Mouse (Mus musculus) midbrain, embryonic 11.5 days (tissue): ENCODE results near the gene Tmem204. TPM values are rescaled to one million over a fixed set of nuclear protein-coding genes. Genes with fewer than 3 reads are reported as not detected.

Experiments used
- ATAC-seq: fragments of 200-750 bp; cut with Nextera tagmentation; 2 replicates; pipeline ENCODE4 v1.8.0; 2017; ENCODE audit warnings: moderate TSS enrichment, moderate library complexity; ENCODE audit not compliant: low FRiP score
- DNase-seq: peaks from one replicate; pipeline ENCODE4 v3.0.0; 2015; ENCODE audit warnings: low spot score; ENCODE audit errors: missing footprints
- H3K27ac ChIP-seq: fragments of 300-500 bp; sonication (generic); 2 replicates; pipeline ENCODE4 v1.5.1; 2014; ENCODE audit warnings: low read depth, low read length
- H3K27me3 ChIP-seq: fragments of 300-500 bp; sonication (generic); 2 replicates; pipeline ENCODE4 v1.6.1; 2014; ENCODE audit warnings: mild to moderate bottlenecking, low read length, moderate library complexity, mixed read lengths; ENCODE audit not compliant: control insufficient read depth, insufficient read depth
- H3K36me3 ChIP-seq: fragments of 300-500 bp; sonication (generic); 2 replicates; pipeline ENCODE4 v1.6.1; 2014; ENCODE audit warnings: mild to moderate bottlenecking, low read length, moderate library complexity, mixed read lengths; ENCODE audit not compliant: control insufficient read depth, insufficient read depth
- H3K4me1 ChIP-seq: fragments of 300-500 bp; sonication (generic); 2 replicates; pipeline ENCODE4 v1.6.1; 2014; ENCODE audit warnings: low read length; ENCODE audit not compliant: control insufficient read depth, insufficient read depth
- H3K4me2 ChIP-seq: fragments of 300-500 bp; sonication (generic); 2 replicates; pipeline ENCODE4 v1.6.1; 2014; ENCODE audit warnings: mild to moderate bottlenecking, moderate library complexity
- H3K4me3 ChIP-seq: fragments of 300-500 bp; sonication (generic); 2 replicates; pipeline ENCODE4 v1.5.1; 2014; ENCODE audit warnings: low read depth, low read length
- H3K9ac ChIP-seq: fragments of 300-500 bp; sonication (generic); 2 replicates; pipeline ENCODE4 v1.6.1; 2014; ENCODE audit warnings: low read length
- H3K9me3 ChIP-seq: fragments of 300-500 bp; sonication (generic); 2 replicates; pipeline ENCODE4 v1.6.1; 2016; ENCODE audit warnings: low read length; ENCODE audit not compliant: control insufficient read depth
- WGBS: fragments of 180-500 bp; shearing (Covaris S2); extraction: QIAGEN DNeasy Blood & Tissue Kit; methylation state at CpG from one replicate; pipeline ENCODE4 v1.1.7; 2014; 5-methylcytosine and 5-hydroxymethylcytosine counted together
- polyA plus RNA-seq: library from polyadenylated mRNA; unstranded; fragments of >200 nt; fragmentation: Nextera tagmentation; extraction: Ambion mirVana; gene quantifications from 2 replicates; pipeline ENCODE4 v1.2.1, GENCODE M21; 2014

Tmem204 gene
- polyA plus RNA-seq, 1 experiment from 2014 or later: 10.4 TPM

DNA sequence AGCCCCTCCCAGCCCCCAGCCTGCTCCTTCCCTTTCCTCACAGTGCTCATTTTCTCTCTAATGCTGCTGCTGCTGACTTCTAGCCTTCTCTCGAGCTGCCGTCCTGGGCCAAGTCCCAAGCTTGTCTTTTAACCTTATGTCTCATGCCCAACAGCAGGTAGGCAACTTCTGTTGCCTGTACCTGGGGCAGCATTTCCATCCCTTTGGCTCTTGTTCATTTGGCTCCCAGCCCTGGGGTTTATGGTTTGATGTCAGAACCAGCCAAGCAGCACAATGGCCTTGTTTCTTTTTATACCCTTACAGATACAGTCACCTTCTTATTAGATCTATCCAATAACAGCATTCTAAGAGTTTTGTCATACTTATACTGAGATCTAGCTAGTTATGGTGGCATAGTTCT is 12.8 kb upstream of the Tmem204 start:
- peaks cover 17% of the 10 kb centered on the region for H3K36me3 ChIP-seq
- H3K9me3 ChIP-seq: no peaks in the 10 kb centered on the region
- ATAC-seq (no peak), DNase-seq (no peak)
- no peaks in the 10 kb centered on the region for H3K27me3 ChIP-seq
- no peak overlapping the region for H3K4me3 ChIP-seq
- H3K9ac ChIP-seq: no peak overlapping the region
- no peaks in the 10 kb centered on the region for H3K4me1 ChIP-seq
- H3K4me2 ChIP-seq: no peak overlapping the region
- H3K27ac ChIP-seq: no peak overlapping the region
- WGBS: 91% methylated on average over 2 of the region's 2 CpGs

DNA sequence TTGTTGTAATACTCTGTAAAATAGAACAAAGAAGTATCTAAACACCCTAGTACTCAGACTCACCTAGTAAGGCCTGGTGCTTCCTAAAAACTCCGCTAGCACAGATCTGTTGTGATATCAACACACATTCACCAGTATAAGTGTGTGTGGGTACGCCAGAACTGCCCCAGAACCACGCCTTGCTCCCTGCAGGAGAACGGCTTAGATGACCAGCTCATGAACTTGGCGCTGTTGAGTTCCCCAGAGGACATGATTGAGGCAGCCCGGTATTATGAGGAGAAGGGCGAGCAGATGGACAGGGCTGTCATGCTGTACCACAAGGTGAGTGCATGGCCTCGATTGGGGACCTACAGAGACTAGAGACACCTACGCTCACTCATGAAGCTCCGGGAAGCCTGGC is 7.1 kb upstream of the Tmem204 start:
- WGBS: 95% methylated on average over 10 of the region's 10 CpGs
- H3K27me3 ChIP-seq: no peaks in the 10 kb centered on the region
- no peak overlapping the region for H3K27ac ChIP-seq

DNA sequence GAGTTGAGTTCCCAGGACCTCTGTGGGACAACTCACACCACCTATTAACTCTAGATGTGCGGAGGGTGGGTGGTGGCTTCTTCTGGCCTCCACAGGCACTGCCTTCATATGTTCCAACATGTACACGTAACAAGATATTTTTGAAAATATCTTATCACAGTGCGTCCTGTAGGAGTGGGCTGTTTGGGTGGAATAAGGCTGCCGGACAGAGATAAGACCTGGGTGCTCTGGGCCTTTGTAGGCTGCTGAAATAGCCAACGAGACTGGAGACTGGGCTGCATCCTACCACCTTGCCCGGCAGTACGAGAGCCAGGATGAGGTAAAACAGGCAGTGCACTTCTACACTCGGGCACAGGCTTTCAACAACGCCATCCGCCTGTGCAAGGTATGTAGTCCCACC is 5.8 kb upstream of the Tmem204 start:
- Histone ChIP-seq H3K4me2 (no peak overlapping the region), H3K36me3 (no peaks in the 10 kb centered on the region), H3K4me3 (no peak overlapping the region), H3K27me3 (no peaks in the 10 kb centered on the region), H3K9ac (no peak overlapping the region), H3K9me3 (no peaks in the 10 kb centered on the region), H3K4me1 (no peaks in the 10 kb centered on the region), H3K27ac (no peak overlapping the region)
- WGBS: 92% methylated on average over 10 of the region's 10 CpGs
- DNase-seq: no peak
- ATAC-seq: no peak

More for the DNA sequence above, 7.1 kb upstream of the Tmem204 start:
- no peaks in the 10 kb centered on the region for H3K4me1 ChIP-seq
- no peak overlapping the region for H3K9ac ChIP-seq
- ATAC-seq: no peak
- no peaks in the 10 kb centered on the region for H3K36me3 ChIP-seq
- H3K4me3 ChIP-seq: no peak overlapping the region
- DNase-seq: no peak
- no peak overlapping the region for H3K4me2 ChIP-seq
- no peaks in the 10 kb centered on the region for H3K9me3 ChIP-seq

DNA sequence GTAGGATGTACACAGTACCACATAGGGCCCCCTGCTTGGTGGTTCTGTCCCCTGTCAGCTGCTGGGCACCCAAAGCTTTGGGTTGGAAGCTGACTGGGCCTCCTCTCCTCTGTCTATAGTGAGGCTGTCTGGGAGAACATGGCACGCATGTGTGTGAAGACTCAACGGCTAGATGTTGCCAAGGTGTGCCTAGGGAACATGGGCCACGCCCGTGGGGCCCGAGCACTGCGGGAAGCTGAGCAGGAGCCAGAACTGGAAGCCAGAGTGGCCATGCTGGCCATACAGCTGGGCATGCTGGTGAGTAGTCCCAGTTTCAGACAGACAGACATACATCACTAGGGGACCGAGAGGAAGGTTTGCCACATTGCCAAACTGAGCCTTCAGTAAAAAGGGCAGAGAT is 3.3 kb upstream of the Tmem204 start:
- Histone ChIP-seq H3K4me2 (no peak overlapping the region), H3K27ac (no peak overlapping the region), H3K4me3 (no peak overlapping the region), H3K9me3 (no peaks in the 10 kb centered on the region), H3K9ac (no peak overlapping the region), H3K27me3 (no peaks in the 10 kb centered on the region), H3K36me3 (no peaks in the 10 kb centered on the region), H3K4me1 (no peaks in the 10 kb centered on the region)
- no peak for DNase-seq
- 94% methylated on average over 7 of the region's 7 CpGs for WGBS
- ATAC-seq: no peak

DNA sequence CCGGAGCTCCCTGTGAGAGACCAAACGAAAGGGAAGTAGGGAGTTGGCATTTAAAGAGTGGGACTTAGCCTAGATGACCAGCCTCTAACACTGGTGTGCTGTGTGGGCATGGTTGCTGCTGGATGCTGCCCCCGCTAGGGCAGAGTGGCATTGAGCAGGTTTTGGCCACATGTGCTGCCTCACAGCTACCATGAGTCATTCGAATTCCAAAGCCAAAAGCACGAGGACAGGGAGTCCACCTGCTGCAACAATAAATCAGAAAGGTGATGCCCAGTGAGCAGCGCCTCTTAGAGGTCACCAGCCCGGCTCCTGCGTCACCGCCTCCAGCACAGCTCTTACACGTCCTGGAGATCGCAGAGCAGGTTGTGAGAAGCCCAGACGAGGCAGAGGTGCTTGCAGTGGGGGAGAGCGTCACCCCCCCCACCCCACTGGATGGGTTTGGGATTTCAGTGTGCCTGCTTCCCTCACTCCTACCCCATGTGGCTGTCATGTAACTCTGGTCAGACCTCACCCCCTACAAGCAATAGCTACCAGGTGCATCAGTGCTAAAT is 1.5 kb upstream of the Tmem204 start:
- Histone ChIP-seq H3K36me3 (no peaks in the 10 kb centered on the region), H3K4me2 (no peak overlapping the region), H3K27me3 (no peaks in the 10 kb centered on the region), H3K4me1 (no peaks in the 10 kb centered on the region), H3K9ac (no peak overlapping the region), H3K27ac (no peak overlapping the region), H3K9me3 (no peaks in the 10 kb centered on the region), H3K4me3 (no peak overlapping the region)
- WGBS: 80% methylated on average over 13 of the region's 13 CpGs
- DNase-seq (no peak), ATAC-seq (no peak)

DNA sequence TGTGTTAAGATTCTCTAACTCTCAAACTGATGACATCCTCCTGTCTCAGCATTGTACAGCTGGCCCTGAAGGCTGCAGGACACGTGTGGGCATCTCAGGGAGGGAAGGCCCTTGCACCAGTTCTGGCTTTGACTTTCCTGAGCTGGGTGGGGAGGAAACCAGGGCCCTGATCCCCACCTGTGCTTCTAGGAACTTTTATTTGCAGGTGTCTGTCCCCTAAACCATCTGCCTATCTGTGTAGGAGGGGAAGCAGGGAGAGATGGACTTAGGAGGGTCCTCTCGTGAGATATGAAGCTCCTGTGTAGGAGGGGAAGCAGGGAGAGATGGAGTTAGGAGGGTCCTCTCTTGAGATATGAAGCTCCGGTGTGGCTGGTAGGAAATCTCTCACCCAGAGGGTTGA is 504 bp downstream of the Tmem204 start:
- Histone ChIP-seq H3K4me1 (no peaks in the 10 kb centered on the region), H3K27ac (no peak overlapping the region), H3K9me3 (no peaks in the 10 kb centered on the region), H3K36me3 (no peaks in the 10 kb centered on the region), H3K4me3 (no peak overlapping the region), H3K27me3 (no peaks in the 10 kb centered on the region), H3K9ac (no peak overlapping the region), H3K4me2 (no peak overlapping the region)
- ATAC-seq (no peak), DNase-seq (no peak)
- WGBS: 55% methylated on average over 3 of the region's 3 CpGs

DNA sequence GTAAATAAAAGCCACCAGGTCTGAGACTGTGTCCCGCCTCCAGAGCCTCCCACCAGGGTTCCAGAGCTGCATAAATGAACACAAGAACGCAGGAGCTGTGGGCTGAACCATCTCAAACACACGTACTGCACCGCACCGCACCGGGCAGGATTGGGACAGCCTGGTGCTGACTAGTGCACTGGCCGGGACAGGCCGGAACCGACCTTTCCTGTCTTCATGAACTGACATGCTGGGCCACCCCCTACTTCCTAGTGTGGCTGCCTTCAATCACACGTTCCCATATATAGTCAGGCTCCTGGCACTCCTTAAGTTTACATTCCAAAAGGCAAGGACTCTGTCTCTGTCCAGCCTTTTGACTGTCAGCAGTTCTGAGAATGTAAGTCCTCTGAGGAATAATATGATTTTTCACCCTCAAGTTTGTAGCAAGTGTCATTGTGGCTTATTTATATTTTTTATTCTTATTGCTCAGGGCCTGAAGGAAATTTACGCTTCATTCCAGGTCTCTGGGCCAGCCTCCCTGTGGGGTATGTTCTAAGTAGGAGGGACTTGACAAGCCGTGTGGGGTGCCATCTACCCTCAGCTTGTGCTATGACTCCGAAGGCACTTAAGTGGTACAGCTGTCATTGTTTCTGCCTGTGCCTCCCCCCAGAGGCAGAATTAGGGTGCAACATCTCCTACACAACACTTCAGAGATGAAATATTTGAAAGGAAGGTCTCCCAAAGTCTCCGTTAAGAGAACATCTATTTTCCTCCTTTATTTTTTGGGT is 1.1 kb downstream of the Tmem204 start:
- WGBS: 78% methylated on average over 14 of the region's 14 CpGs
- Histone ChIP-seq H3K9me3 (no peaks in the 10 kb centered on the region), H3K4me1 (no peaks in the 10 kb centered on the region), H3K4me2 (no peak overlapping the region), H3K4me3 (no peak overlapping the region), H3K27me3 (no peaks in the 10 kb centered on the region), H3K36me3 (no peaks in the 10 kb centered on the region), H3K9ac (no peak overlapping the region), H3K27ac (no peak overlapping the region)
- ATAC-seq: no peak
- no peak for DNase-seq

DNA sequence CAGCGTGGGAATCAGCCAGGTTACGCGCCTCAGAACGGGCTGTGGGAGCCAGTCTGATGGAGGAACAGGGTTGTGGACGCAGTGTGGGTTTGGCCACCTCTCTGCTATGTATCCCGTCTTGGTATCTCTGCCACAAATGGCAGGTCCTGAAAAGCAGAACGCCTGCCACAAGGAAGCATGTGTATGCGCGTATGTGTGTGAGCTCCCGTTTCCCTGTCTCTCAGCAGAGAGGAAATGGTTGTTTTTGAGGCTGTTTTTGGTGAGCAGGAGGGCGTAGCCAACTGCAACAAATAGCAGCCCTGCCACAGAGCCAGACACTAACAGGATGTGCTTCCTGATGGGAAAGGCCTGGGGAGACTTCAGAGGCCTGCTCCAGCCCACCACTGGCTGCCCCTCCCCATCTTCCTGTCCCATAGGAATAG is 2.4 kb downstream of the Tmem204 start:
- Histone ChIP-seq H3K4me1 (no peaks in the 10 kb centered on the region), H3K36me3 (no peaks in the 10 kb centered on the region), H3K27me3 (no peaks in the 10 kb centered on the region), H3K9me3 (no peaks in the 10 kb centered on the region), H3K4me2 (no peak overlapping the region), H3K27ac (no peak overlapping the region), H3K9ac (no peak overlapping the region), H3K4me3 (no peak overlapping the region)
- DNase-seq (no peak), ATAC-seq (no peak)
- 84% methylated on average over 11 of the region's 11 CpGs for WGBS

DNA sequence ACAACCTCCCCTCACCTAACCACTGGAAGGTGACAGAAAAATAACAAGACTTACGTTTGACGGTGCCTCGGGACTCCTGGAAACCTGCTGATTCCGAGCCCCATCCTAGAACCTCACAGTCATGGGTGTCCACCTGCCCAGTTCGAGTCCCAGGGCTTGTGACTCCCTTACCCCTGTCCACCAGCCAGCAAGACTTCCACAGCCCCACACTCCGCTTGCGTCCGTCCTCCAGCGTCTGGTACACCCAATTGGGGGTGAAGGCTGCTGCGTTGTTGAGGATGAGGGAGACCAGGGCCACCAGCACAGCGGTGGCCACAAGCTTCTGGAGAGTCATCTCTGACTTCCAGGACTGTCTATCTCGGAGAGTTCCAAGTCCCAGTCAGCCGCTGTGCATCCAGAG is 3.2 kb downstream of the Tmem204 start:
- Histone ChIP-seq H3K4me2 (no peak overlapping the region), H3K4me1 (no peaks in the 10 kb centered on the region), H3K36me3 (no peaks in the 10 kb centered on the region), H3K9me3 (no peaks in the 10 kb centered on the region), H3K9ac (no peak overlapping the region), H3K27ac (no peak overlapping the region), H3K4me3 (no peak overlapping the region), H3K27me3 (no peaks in the 10 kb centered on the region)
- no peak for DNase-seq
- WGBS: 94% methylated on average over 13 of the region's 13 CpGs
- ATAC-seq: no peak
